Mouse (Mus musculus): Measurements from ENCODE around the gene Depdc5. TPM values are rescaled to one million over a fixed set of nuclear protein-coding genes. Genes with fewer than 3 reads are reported as not detected.
A peak's percentile ranks its signal among the peaks of the same experiment; 100 is the strongest.
"Not testable (repeated sequence)": the region's sequence is repeated elsewhere in the genome, so short reads cannot be mapped to it uniquely, and the experiment has no call there.

The Depdc5 gene
- polyA plus RNA-seq, 1 experiment from 2014 or later, result 22.6 TPM

DNA sequence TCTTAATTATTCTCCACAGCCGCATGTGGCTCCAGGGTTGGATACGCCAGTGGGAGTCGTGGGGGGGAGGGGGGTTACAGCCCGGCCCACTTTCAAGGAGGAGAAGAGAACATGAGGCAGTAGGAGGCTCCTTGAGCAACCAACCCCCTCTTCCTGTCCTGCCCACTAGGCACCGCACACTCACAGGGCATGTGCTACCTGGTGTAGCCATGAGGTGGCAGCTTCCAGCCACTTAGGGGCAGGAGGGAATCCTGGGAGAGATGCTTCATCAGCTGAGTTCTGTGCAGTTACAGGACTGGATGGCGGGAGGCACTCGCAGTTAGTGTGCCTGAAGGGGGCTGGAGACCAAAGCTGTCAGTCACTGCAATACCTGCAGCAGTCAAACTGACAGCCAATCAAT, 170.6 kb downstream of the Depdc5 start:
- Histone ChIP-seq H3K4me3 (ENCODE audit: low read depth, low read length) (no peak overlapping the region), H3K9ac (ENCODE audit: low read depth, low read length) (no peak overlapping the region), H3K4me1 (replicated peaks; ENCODE audit: control insufficient read depth, insufficient read depth, low read length) (peaks cover 21% of the 10 kb centered on the region), H3K27me3 (replicated peaks; ENCODE audit: control insufficient read depth, insufficient read depth, low read length) (no peaks in the 10 kb centered on the region), H3K27ac (ENCODE audit: low read depth, low read length) (no peak overlapping the region), H3K9me3 (ENCODE audit: control insufficient read depth, low read length) (no peaks in the 10 kb centered on the region), H3K4me2 (peak overlapping the region; percentile 43), H3K36me3 (ENCODE audit: control insufficient read depth, insufficient read depth, low read length) (no peaks in the 10 kb centered on the region)
- no peak for DNase-seq (ENCODE audit: low spot score)
- WGBS, result 22% methylated on average over 7 of the region's 7 CpGs
- peak; percentile 43; the same call in 1 of the 2 replicates for ATAC-seq (replicated peaks; ENCODE audit: low FRiP score)

GRCm38 (mm10) chr5:33034916-33035315, 171.4 kb downstream of the Depdc5 start:
- Histone ChIP-seq H3K4me3 (ENCODE audit: low read depth, low read length) (no peak overlapping the region), H3K4me2 (no peak overlapping the region), H3K36me3 (ENCODE audit: control insufficient read depth, insufficient read depth, low read length) (no peaks in the 10 kb centered on the region), H3K9me3 (ENCODE audit: control insufficient read depth, low read length) (no peaks in the 10 kb centered on the region), H3K9ac (ENCODE audit: low read depth, low read length) (no peak overlapping the region), H3K4me1 (replicated peaks; ENCODE audit: control insufficient read depth, insufficient read depth, low read length) (peaks cover 21% of the 10 kb centered on the region), H3K27me3 (replicated peaks; ENCODE audit: control insufficient read depth, insufficient read depth, low read length) (no peaks in the 10 kb centered on the region), H3K27ac (ENCODE audit: low read depth, low read length) (no peak overlapping the region)
- DNase-seq (ENCODE audit: low spot score) (no peak), ATAC-seq (replicated peaks; ENCODE audit: low FRiP score) (no peak)
- WGBS, result 44% methylated on average over 3 of the region's 3 CpGs

- Histone ChIP-seq H3K36me3 (ENCODE audit: control insufficient read depth, insufficient read depth, low read length) (no peaks in the 10 kb centered on the region), H3K27me3 (replicated peaks; ENCODE audit: control insufficient read depth, insufficient read depth, low read length) (no peaks in the 10 kb centered on the region), H3K4me2 (peak overlapping the region; percentile 61), H3K9me3 (ENCODE audit: control insufficient read depth, low read length) (no peaks in the 10 kb centered on the region), H3K9ac (ENCODE audit: low read depth, low read length) (no peak overlapping the region), H3K4me1 (replicated peaks; ENCODE audit: control insufficient read depth, insufficient read depth, low read length) (peaks cover 5% of the 10 kb centered on the region), H3K4me3 (ENCODE audit: low read depth, low read length) (peak overlapping the region; percentile 24; the same call in 1 of the 2 replicates), H3K27ac (ENCODE audit: low read depth, low read length) (no peak overlapping the region)
- DNase-seq (ENCODE audit: low spot score) (no peak), ATAC-seq (replicated peaks; ENCODE audit: low FRiP score) (no peak)
- 39% methylated on average over 13 of the region's 13 CpGs for WGBS
Observed at GRCm38 (mm10) chr5:33038656-33039509, 175.4 kb downstream of the Depdc5 start.

- Histone ChIP-seq H3K36me3 (ENCODE audit: control insufficient read depth, insufficient read depth, low read length) (no peaks in the 10 kb centered on the region), H3K4me3 (ENCODE audit: low read depth, low read length) (peak overlapping the region; percentile 24; the same call in 1 of the 2 replicates), H3K4me1 (replicated peaks; ENCODE audit: control insufficient read depth, insufficient read depth, low read length) (no peaks in the 10 kb centered on the region), H3K27ac (ENCODE audit: low read depth, low read length) (no peak overlapping the region), H3K27me3 (replicated peaks; ENCODE audit: control insufficient read depth, insufficient read depth, low read length) (no peaks in the 10 kb centered on the region), H3K9me3 (ENCODE audit: control insufficient read depth, low read length) (no peaks in the 10 kb centered on the region), H3K9ac (ENCODE audit: low read depth, low read length) (no peak overlapping the region), H3K4me2 (peak overlapping the region; percentile 61)
- DNase-seq (ENCODE audit: low spot score), result peak; percentile 55
- WGBS, result 4% methylated on average over 13 of the region's 13 CpGs
- peak; percentile 47 for ATAC-seq (replicated peaks; ENCODE audit: low FRiP score)
Observed at GRCm38 (mm10) chr5:33039510-33039911, 176.0 kb downstream of the Depdc5 start.

DNA sequence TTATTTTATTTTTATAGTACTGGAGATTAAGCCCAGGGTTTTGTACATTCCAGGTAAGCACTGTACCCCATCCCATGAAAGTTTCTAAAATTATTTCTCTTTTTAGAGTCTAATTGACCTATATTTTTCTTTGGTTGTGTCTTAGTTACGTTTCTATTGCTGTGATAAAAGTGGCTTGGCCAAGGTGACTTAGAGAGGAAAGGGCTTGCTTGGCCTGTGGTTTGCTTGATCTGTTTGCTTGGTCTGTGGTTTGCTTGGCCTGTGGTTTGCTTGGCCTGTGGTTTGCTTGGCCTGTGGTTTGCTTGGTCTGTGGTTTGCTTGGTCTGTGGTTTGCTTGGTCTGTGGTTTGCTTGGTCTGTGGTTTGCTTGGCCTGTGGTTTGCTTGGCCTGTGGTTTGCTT, 177.2 kb downstream of the Depdc5 start:
- not testable (repeated sequence) for H3K9me3 ChIP-seq (ENCODE audit: control insufficient read depth, low read length); DNase-seq (ENCODE audit: low spot score); H3K36me3 ChIP-seq (ENCODE audit: control insufficient read depth, insufficient read depth, low read length); H3K4me1 ChIP-seq (replicated peaks; ENCODE audit: control insufficient read depth, insufficient read depth, low read length); H3K9ac ChIP-seq (ENCODE audit: low read depth, low read length); H3K4me3 ChIP-seq (ENCODE audit: low read depth, low read length); H3K27me3 ChIP-seq (replicated peaks; ENCODE audit: control insufficient read depth, insufficient read depth, low read length); H3K4me2 ChIP-seq; ATAC-seq (replicated peaks; ENCODE audit: low FRiP score); H3K27ac ChIP-seq (ENCODE audit: low read depth, low read length)
- 58% methylated on average over 1 of the region's 1 CpGs for WGBS

GRCm38 (mm10) chr5:33043397-33043796, 179.9 kb downstream of the Depdc5 start:
- Histone ChIP-seq H3K4me3 (ENCODE audit: low read depth, low read length) (no peak overlapping the region), H3K36me3 (ENCODE audit: control insufficient read depth, insufficient read depth, low read length) (no peaks in the 10 kb centered on the region), H3K4me2 (no peak overlapping the region), H3K4me1 (replicated peaks; ENCODE audit: control insufficient read depth, insufficient read depth, low read length) (no peaks in the 10 kb centered on the region), H3K27me3 (replicated peaks; ENCODE audit: control insufficient read depth, insufficient read depth, low read length) (no peaks in the 10 kb centered on the region), H3K9ac (ENCODE audit: low read depth, low read length) (no peak overlapping the region), H3K9me3 (ENCODE audit: control insufficient read depth, low read length) (no peaks in the 10 kb centered on the region), H3K27ac (ENCODE audit: low read depth, low read length) (no peak overlapping the region)
- ATAC-seq (replicated peaks; ENCODE audit: low FRiP score) (no peak), DNase-seq (ENCODE audit: low spot score) (no peak)
- WGBS, result 60% methylated on average over 10 of the region's 10 CpGs

Other genes starting within 250 kb of the Depdc5 start
- 61.0 and 63.8 TPM in 2 replicates for gene Pisd, start 78.1 kb upstream of the Depdc5 start, polyA plus RNA-seq (2014; fragmentation: Nextera tagmentation; extraction: Ambion mirVana)
- gene Gm20671, start 36.6 kb upstream of the Depdc5 start, polyA plus RNA-seq (2014; fragmentation: Nextera tagmentation; extraction: Ambion mirVana), result not detected in 2 replicates
- 13.0 and 14.1 TPM in 2 replicates for gene Prr14l, start 9.4 kb upstream of the Depdc5 start, polyA plus RNA-seq (2014; fragmentation: Nextera tagmentation; extraction: Ambion mirVana)
- gene Ywhah, start 155.1 kb downstream of the Depdc5 start, polyA plus RNA-seq (2014; fragmentation: Nextera tagmentation; extraction: Ambion mirVana), result 361 and 380 TPM in 2 replicates
- not detected in 2 replicates for gene Slc5a1, start 240.5 kb downstream of the Depdc5 start, polyA plus RNA-seq (2014; fragmentation: Nextera tagmentation; extraction: Ambion mirVana)

All from liver, embryonic 11.5 days (tissue).